Mouse (Mus musculus) thymus, adult 2 months (tissue): ENCODE results near the gene Col23a1.

ENCODE experiments used
- CTCF ChIP-seq: fragments of 200-500 bp; IDR thresholded peaks from 2 replicates; pipeline ENCODE4 v1.5.1; 2012; ENCODE audit warnings: mild to moderate bottlenecking, control low read depth, low read length, moderate library complexity, borderline replicate concordance; ENCODE audit not compliant: control insufficient read depth, poor library complexity, insufficient read depth; ENCODE audit errors: extremely low read depth
- POLR2A ChIP-seq: fragments of 200-500 bp; IDR thresholded peaks from 2 replicates; pipeline ENCODE4 v1.6.1; 2012; ENCODE audit warnings: mild to moderate bottlenecking, low read length, control low read depth, moderate library complexity; ENCODE audit not compliant: control insufficient read depth, poor library complexity, insufficient read depth; ENCODE audit errors: extremely low read depth

GRCm38 (mm10) chr11:51422713-51423112 is 133.0 kb downstream of the Col23a1 start:
- TF ChIP-seq POLR2A: 0 out of 2 replicates have a peak, but pooled peaks have one; percentile 29
- no peak for TF ChIP-seq CTCF
